Mouse (Mus musculus): ENCODE results near the gene Tmem123. TPM values are rescaled to one million over a fixed set of nuclear protein-coding genes. Genes with fewer than 3 reads are reported as not detected.

The Tmem123 gene
- polyA plus RNA-seq, 1 experiment from 2014 or later, result 43.9 TPM

- H3K27me3 ChIP-seq (replicated peaks; ENCODE audit: control insufficient read depth, insufficient read depth, low read length), result no peaks in the 10 kb centered on the region
- peaks cover 20% of the 10 kb centered on the region for H3K36me3 ChIP-seq (ENCODE audit: control insufficient read depth, insufficient read depth, low read length)
- H3K4me1 ChIP-seq (ENCODE audit: control insufficient read depth, insufficient read depth, low read length), result peaks cover 16% of the 10 kb centered on the region
- ATAC-seq (no peak), DNase-seq (ENCODE audit: low spot score) (no peak)
- no peak overlapping the region for H3K27ac ChIP-seq (ENCODE audit: low read depth, low read length)
- H3K9ac ChIP-seq (ENCODE audit: low read length), result no peak overlapping the region
- H3K9me3 ChIP-seq (replicated peaks; ENCODE audit: control insufficient read depth, low read length), result no peaks in the 10 kb centered on the region
- no peak overlapping the region for H3K4me2 ChIP-seq (ENCODE audit: low read length)
- WGBS, result 97% methylated on average over 4 of the region's 4 CpGs
- no peak overlapping the region for H3K4me3 ChIP-seq (ENCODE audit: low read depth, low read length)
These were observed 64.9 kb downstream of the Tmem123 start for GRCm38 (mm10) chr9:7828706-7829105.

DNA sequence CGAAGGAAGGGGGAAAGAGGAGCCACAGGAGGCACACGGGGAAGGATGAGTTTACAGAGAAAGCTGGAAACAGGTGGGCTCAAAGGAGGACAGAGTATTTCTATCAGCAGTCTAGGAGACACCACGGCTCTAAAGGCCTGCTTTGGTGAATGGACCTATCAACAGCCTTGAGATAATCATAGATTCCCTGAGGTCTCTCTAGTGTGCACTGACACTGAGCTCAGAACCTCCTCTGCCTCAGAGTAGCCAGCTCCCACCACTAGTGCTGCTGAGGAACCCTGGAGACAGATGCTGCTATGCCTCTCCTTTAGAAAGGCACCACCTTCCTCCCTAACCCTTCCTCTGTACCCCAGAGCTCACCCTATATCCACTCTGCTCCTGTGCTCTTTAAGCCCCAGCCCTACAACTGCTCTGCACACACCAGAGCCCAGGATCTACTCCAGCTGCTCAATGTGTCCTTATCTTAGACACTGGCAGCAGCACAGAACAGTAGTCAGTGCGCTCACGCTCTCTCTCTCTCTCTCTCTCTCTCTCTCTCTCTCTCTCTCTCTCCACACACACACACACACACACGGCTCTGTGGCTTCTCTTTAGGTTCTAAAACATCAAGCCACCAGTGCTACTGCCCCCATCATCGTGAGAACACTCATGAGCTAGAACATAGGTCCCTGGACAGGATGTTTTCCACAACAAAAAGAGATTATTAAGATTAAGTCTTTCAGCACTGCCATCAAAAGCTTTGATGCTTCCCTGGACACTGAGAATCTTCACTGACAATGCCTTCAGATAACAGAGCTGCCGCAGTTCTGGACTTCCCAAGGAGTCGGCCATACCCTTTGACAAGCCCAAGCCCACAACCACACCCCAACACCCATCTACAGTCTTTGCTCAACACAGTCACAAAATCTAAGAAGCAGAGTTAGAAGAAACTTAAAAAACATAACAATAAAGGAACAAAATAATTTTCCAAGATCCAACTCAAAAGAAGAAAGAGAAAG lies 66.0 kb downstream of the Tmem123 start:
- 0 out of 2 replicates have a peak, but pooled peaks have one; percentile 32 for ATAC-seq
- Histone ChIP-seq H3K27ac (ENCODE audit: low read depth, low read length) (no peak overlapping the region), H3K9ac (ENCODE audit: low read length) (no peak overlapping the region), H3K4me2 (ENCODE audit: low read length) (peak overlapping the region; percentile 18; the same call in 1 of the 2 replicates), H3K4me3 (ENCODE audit: low read depth, low read length) (no peak overlapping the region), H3K9me3 (replicated peaks; ENCODE audit: control insufficient read depth, low read length) (no peaks in the 10 kb centered on the region), H3K4me1 (ENCODE audit: control insufficient read depth, insufficient read depth, low read length) (peaks cover 18% of the 10 kb centered on the region), H3K27me3 (replicated peaks; ENCODE audit: control insufficient read depth, insufficient read depth, low read length) (no peaks in the 10 kb centered on the region), H3K36me3 (ENCODE audit: control insufficient read depth, insufficient read depth, low read length) (peaks cover 23% of the 10 kb centered on the region)
- 86% methylated on average over 9 of the region's 9 CpGs for WGBS
- DNase-seq (ENCODE audit: low spot score), result no peak

DNA sequence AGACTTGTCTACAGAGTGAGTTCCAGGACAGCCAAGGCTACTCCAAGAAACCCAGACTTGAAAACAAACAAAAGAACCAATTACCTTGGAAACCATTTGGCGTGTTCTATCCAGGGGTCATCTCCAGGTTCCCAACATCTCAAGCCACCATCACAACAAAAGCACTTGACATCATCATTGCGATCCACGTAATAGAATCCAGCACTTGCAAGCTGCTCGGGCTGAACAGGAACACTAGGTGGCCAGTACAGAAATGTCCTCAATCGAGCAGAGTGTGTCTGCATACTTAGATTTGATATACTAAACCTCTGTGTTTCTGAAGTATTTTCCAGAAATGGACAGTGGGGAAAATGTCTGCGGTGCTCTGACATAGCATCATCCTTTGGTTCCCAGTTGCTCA lies 69.6 kb downstream of the Tmem123 start:
- Histone ChIP-seq H3K27ac (ENCODE audit: low read depth, low read length) (no peak overlapping the region), H3K9ac (ENCODE audit: low read length) (no peak overlapping the region), H3K9me3 (replicated peaks; ENCODE audit: control insufficient read depth, low read length) (no peaks in the 10 kb centered on the region), H3K4me3 (ENCODE audit: low read depth, low read length) (no peak overlapping the region), H3K36me3 (ENCODE audit: control insufficient read depth, insufficient read depth, low read length) (peaks cover 16% of the 10 kb centered on the region), H3K4me1 (ENCODE audit: control insufficient read depth, insufficient read depth, low read length) (peaks cover 20% of the 10 kb centered on the region), H3K4me2 (ENCODE audit: low read length) (peak overlapping the region; percentile 28), H3K27me3 (replicated peaks; ENCODE audit: control insufficient read depth, insufficient read depth, low read length) (no peaks in the 10 kb centered on the region)
- 93% methylated on average over 6 of the region's 6 CpGs for WGBS
- ATAC-seq, result no peak
- DNase-seq (ENCODE audit: low spot score), result no peak

DNA sequence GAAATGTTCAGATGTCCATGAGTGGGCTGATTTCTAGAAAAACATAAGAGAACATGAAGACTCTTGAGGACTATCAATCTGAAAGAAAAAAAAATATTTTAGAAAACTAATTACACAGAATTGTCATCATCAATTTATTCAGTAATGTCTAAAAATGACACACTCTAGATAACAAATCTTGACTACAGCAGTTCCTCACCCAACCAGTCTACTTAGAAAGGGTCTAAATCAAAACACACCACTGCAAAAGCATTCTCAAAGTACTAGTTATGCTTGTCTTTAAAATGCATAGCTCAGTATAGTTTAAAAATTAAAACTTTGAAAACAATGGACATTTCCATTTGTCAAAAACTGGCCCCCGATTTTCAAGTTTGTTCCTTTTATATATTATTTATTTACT lies 71.5 kb downstream of the Tmem123 start:
- H3K4me2 ChIP-seq (ENCODE audit: low read length), result peak overlapping the region; percentile 76
- WGBS, result 90% methylated on average over 1 of the region's 1 CpGs
- H3K36me3 ChIP-seq (ENCODE audit: control insufficient read depth, insufficient read depth, low read length), result peaks cover 16% of the 10 kb centered on the region
- no peaks in the 10 kb centered on the region for H3K27me3 ChIP-seq (replicated peaks; ENCODE audit: control insufficient read depth, insufficient read depth, low read length)
- no peak overlapping the region for H3K27ac ChIP-seq (ENCODE audit: low read depth, low read length)
- no peak for ATAC-seq
- peaks cover 17% of the 10 kb centered on the region for H3K4me1 ChIP-seq (ENCODE audit: control insufficient read depth, insufficient read depth, low read length)
- no peaks in the 10 kb centered on the region for H3K9me3 ChIP-seq (replicated peaks; ENCODE audit: control insufficient read depth, low read length)
- no peak overlapping the region for H3K4me3 ChIP-seq (ENCODE audit: low read depth, low read length)
- H3K9ac ChIP-seq (ENCODE audit: low read length), result no peak overlapping the region
- no peak for DNase-seq (ENCODE audit: low spot score)

GRCm38 (mm10) chr9:7836331-7836730 lies 72.5 kb downstream of the Tmem123 start:
- Histone ChIP-seq H3K4me1 (ENCODE audit: control insufficient read depth, insufficient read depth, low read length) (peaks cover 17% of the 10 kb centered on the region), H3K36me3 (ENCODE audit: control insufficient read depth, insufficient read depth, low read length) (peaks cover 16% of the 10 kb centered on the region), H3K9me3 (replicated peaks; ENCODE audit: control insufficient read depth, low read length) (no peaks in the 10 kb centered on the region), H3K27ac (ENCODE audit: low read depth, low read length) (peak overlapping the region; percentile 98), H3K27me3 (replicated peaks; ENCODE audit: control insufficient read depth, insufficient read depth, low read length) (no peaks in the 10 kb centered on the region), H3K4me3 (ENCODE audit: low read depth, low read length) (peak overlapping the region; percentile 64), H3K4me2 (ENCODE audit: low read length) (peak overlapping the region; percentile 76), H3K9ac (ENCODE audit: low read length) (peak overlapping the region; percentile 86)
- DNase-seq (ENCODE audit: low spot score) (peak; percentile 52), ATAC-seq (peak; percentile 42)
- 0% methylated on average over 16 of the region's 16 CpGs for whole genome bisulfite sequencing

- ATAC-seq, result peak; percentile 97
- H3K4me3 ChIP-seq (ENCODE audit: low read depth, low read length), result peak within 1 kb of the TSS; percentile 64
- H3K4me2 ChIP-seq (ENCODE audit: low read length), result peak within 1 kb of the TSS; percentile 76
- peak within 1 kb of the TSS; percentile 86 for H3K9ac ChIP-seq (ENCODE audit: low read length)
- H3K27me3 ChIP-seq (replicated peaks; ENCODE audit: control insufficient read depth, insufficient read depth, low read length), result no peaks in the 10 kb centered on the region
- peak within 1 kb of the TSS; percentile 98 for H3K27ac ChIP-seq (ENCODE audit: low read depth, low read length)
- no peaks in the 10 kb centered on the region for H3K9me3 ChIP-seq (replicated peaks; ENCODE audit: control insufficient read depth, low read length)
- WGBS, result under 1% methylated on average over 68 of the region's 68 CpGs
- DNase-seq (ENCODE audit: low spot score), result peak; percentile 98
- H3K4me1 ChIP-seq (ENCODE audit: control insufficient read depth, insufficient read depth, low read length), result peaks cover 15% of the 10 kb centered on the region
- H3K36me3 ChIP-seq (ENCODE audit: control insufficient read depth, insufficient read depth, low read length), result peaks cover 16% of the 10 kb centered on the region
These were observed 73.3 kb downstream of the Tmem123 start, which contains the start of gene Birc2 for GRCm38 (mm10) chr9:7836905-7837805. Gene Birc2 (minus strand): TSS chr9:7837064.

- ATAC-seq, result peak; percentile 29
- no peaks in the 10 kb centered on the region for H3K9me3 ChIP-seq (replicated peaks; ENCODE audit: control insufficient read depth, low read length)
- H3K27ac ChIP-seq (ENCODE audit: low read depth, low read length), result peak overlapping the region; percentile 98
- no peaks in the 10 kb centered on the region for H3K27me3 ChIP-seq (replicated peaks; ENCODE audit: control insufficient read depth, insufficient read depth, low read length)
- peak overlapping the region; percentile 86 for H3K9ac ChIP-seq (ENCODE audit: low read length)
- peak overlapping the region; percentile 76 for H3K4me2 ChIP-seq (ENCODE audit: low read length)
- H3K36me3 ChIP-seq (ENCODE audit: control insufficient read depth, insufficient read depth, low read length), result peaks cover 12% of the 10 kb centered on the region
- WGBS, result 16% methylated on average over 14 of the region's 14 CpGs
- peak; percentile 58 for DNase-seq (ENCODE audit: low spot score)
- H3K4me3 ChIP-seq (ENCODE audit: low read depth, low read length), result peak overlapping the region; percentile 64
- H3K4me1 ChIP-seq (ENCODE audit: control insufficient read depth, insufficient read depth, low read length), result peaks cover 10% of the 10 kb centered on the region
These were observed 74.1 kb downstream of the Tmem123 start for GRCm38 (mm10) chr9:7837806-7838440.

DNA sequence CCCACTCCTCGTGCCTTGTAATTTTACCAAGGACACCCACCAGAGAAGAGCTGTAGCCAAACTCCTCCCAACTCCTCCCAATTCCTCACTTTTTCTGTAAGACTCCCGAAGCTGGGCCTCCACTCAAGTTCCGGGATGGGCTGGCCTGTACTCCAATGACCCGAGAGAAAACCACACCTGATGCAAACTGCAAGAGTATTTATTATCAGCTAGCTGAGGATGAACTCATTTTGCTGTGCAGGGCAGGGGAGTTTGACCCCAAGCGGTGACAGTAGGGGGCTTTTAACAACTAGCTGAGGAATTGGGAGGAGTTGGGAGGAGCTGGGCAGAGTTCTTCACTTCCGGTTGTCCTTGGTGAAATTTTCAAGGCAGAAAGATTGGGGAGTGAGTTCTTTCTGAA lies 77.4 kb downstream of the Tmem123 start:
- H3K36me3 ChIP-seq (ENCODE audit: control insufficient read depth, insufficient read depth, low read length), result no peaks in the 10 kb centered on the region
- WGBS, result 73% methylated on average over 6 of the region's 6 CpGs
- no peaks in the 10 kb centered on the region for H3K4me1 ChIP-seq (ENCODE audit: control insufficient read depth, insufficient read depth, low read length)
- no peak for ATAC-seq
- no peaks in the 10 kb centered on the region for H3K27me3 ChIP-seq (replicated peaks; ENCODE audit: control insufficient read depth, insufficient read depth, low read length)
- H3K4me3 ChIP-seq (ENCODE audit: low read depth, low read length), result no peak overlapping the region
- H3K9me3 ChIP-seq (replicated peaks; ENCODE audit: control insufficient read depth, low read length), result no peaks in the 10 kb centered on the region
- DNase-seq (ENCODE audit: low spot score), result no peak
- H3K4me2 ChIP-seq (ENCODE audit: low read length), result no peak overlapping the region
- H3K27ac ChIP-seq (ENCODE audit: low read depth, low read length), result no peak overlapping the region
- H3K9ac ChIP-seq (ENCODE audit: low read length), result no peak overlapping the region

Data from forebrain, embryonic 14.5 days (tissue).